Mouse (Mus musculus) E14TG2a.4 (cell line): Measurements from ENCODE around the gene Kcnip1.

ENCODE experiments used
- CTCF ChIP-seq: conservative IDR thresholded peaks from 2 replicates; pipeline ENCODE4 v1.5.1; 2014; ENCODE audit warnings: low read length
- NANOG ChIP-seq: IDR thresholded peaks from 2 replicates; pipeline ENCODE4 v1.6.1; 2014; ENCODE audit warnings: borderline replicate concordance, low read length, mixed read lengths

DNA sequence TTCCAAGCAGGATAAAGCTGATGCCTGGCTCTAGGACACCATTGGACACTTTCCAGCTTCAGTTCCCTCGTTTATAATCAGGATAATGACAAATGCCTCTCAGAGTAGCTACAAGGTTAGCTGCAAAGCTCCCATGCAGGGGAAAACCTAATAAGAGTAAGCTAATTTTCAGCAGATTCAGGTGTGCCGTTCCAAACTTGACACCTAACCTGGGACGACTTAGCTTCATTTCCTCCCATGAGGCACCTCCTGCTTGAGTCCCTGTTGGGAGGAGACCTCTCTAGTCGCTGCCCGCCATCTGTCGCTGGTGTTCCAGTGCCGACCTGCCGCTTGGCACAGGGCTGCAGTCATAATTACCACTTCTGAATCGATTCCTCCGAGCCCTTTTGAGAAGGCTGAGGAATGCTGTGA is 211.4 kb downstream of the Kcnip1 start:
- TF ChIP-seq CTCF (no peak), NANOG (no peak)
